Mouse (Mus musculus): ENCODE data around the gene Slc7a6.

GRCm38 (mm10) chr8:106234567-106235261 lies 66.1 kb downstream of the Slc7a6 start:
- TF ChIP-seq POLR2A (IDR thresholded peaks at IDR 0.05; ENCODE audit: borderline replicate concordance, insufficient read depth, low read length) (no peak), CTCF (IDR thresholded peaks at IDR 0.05; ENCODE audit: borderline replicate concordance, insufficient read depth, low read depth, low read length) (no peak)
